Mouse (Mus musculus) 3T3-L1 (cell line): ENCODE measurements at regions not wholly inside any gene's neighbourhood (a gene's known extent, or its start where the extent isn't known, plus 50 kb on each side); places are given as distances from the start of the nearest gene placed in this dataset.

Experiments used
- DNase-seq: peaks from one replicate; pipeline ENCODE4 v3.0.0-alpha.2; 2015; ENCODE audit warnings: low read depth, low spot score

- DNase-seq: no peak
Measured at GRCm38 (mm10) chr2:116942321-116942791, 63.9 kb downstream of the Tmco5 start.

- DNase-seq: no peak
Measured at GRCm38 (mm10) chr2:116948538-116948937, 70.0 kb downstream of the Tmco5 start.

DNA sequence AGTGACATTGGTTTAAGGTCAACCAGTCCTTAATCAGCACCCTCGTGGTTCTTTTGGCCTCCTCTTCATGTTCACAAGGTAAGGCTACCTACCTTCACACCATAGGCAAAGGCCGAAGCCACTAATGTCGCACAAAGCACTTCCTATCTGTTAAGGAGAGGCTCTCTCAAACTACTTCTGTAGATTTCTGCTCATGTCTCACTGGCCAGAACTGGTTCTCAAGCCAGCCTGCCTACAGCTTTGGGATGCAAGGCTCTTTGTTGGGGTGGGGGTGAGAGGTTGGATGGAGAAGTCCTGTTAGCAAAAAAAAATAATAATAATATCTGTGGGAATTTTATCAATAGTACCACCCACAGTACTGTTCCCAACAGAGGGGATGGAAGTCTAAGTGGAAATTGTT is 71.2 kb downstream of the Tmco5 start:
- DNase-seq: no peak

DNA sequence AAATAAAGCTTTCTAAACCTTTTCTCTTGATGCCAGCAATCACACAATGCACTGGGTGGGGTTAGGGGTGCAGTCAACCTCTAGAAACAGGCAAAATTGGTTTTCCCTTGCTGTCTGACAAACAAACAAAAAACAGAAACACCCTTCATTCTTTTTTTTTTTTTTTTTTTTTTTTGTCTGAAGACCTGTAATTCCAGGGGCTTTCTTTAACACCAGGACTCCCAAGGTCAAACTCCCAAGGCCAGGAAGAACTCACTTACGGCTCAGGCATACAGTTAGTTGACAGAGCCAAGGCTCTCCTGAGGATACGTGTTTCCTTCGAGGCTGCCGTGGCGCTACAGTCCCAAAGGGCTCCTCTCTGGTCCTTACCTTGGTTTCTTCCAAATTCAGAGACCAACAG is 71.7 kb downstream of the Tmco5 start:
- no peak for DNase-seq

GRCm38 (mm10) chr2:116951481-116951880 is 73.0 kb downstream of the Tmco5 start:
- no peak for DNase-seq

DNA sequence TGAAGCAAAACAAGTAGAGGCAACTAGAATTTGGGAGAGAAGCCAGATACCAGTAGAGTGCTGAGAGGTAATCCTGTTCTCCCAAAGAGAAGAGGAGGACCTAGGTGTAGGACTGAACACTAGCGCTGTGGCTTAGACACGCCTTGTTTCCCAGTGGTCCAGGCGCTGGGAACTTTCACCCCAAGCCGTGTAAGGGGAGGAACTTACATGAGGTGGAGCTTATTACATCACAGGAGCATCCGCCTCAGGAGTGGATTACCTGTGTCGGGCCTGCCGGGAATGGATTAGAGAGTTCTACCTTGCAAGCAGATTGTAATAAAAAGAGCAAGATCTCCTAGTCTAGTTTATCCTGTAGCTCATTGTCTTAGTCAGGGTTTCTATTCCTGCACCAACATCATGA is 75.8 kb downstream of the Tmco5 start:
- no peak for DNase-seq

- peak; percentile 66 for DNase-seq
Measured at GRCm38 (mm10) chr2:116954896-116955295, 76.4 kb downstream of the Tmco5 start.

- DNase-seq: no peak
Measured at GRCm38 (mm10) chr2:116963116-116963873, 84.8 kb downstream of the Tmco5 start.

DNA sequence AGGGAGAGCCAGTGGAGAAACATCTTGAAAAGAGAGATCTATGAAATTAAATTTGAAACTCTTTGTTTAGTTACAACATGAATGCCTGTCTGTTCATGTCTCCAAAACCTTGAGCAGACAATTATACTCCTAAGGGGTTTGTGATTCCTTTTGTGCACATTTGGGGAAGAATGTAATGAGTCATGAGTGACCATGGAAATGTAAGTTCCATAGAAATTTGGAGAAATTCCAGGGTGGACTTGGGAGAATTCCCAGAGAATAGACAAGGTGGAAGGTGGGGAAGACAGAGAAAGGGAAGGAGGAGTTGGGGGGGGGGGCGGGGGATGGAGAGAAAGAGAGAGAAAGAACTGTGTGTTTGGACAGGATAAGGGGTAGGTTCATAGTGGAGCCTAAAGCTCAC is 87.8 kb downstream of the Tmco5 start:
- DNase-seq: peak; percentile 83

DNA sequence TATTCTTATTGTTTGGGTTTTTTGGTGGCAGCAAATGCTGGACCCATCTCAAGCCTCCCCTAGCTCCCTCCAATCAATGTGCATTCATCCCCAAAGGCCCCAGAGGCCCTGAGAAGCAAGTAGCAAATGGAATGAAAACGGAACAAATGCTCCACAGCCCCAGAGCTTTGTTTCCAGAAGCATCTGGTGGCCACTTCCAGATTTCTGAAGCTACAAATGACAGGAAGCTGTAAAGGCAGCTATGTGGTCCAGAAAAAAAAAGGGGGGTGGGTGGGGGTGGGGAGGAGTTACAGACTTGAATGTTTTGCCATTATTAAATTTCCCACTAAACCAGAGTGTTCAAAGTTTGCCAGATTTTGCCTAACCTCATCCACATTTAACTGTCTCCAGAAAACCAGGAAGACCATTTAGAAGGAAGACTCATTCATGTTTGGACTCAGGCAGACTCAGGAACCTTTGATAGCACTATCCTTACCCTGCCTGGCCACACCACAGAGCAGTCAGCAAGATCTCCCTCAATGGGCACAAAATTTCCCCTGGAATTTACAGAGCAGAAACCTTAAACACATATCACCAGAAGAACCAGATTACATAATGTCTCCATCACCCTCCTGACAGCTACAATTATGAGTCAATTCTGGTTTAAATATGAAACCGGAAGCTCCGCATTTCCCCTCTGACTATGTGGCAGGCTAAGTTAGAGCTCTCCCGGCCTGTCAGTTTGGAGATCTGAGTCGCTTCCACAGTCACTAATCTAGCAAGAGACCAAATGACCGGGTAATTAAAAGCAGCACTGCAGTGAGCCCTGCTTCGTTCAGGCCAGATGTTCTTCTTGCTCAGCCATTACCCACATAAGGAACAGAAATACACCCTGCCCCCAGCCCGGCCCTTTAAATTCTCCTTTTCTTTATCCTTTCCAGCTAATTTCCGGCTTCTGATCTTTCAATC is 93.4 kb downstream of the Tmco5 start:
- peak; percentile 93 for DNase-seq

- peak; percentile 91 for DNase-seq
Measured at GRCm38 (mm10) chr2:116972614-116972985, 94.1 kb downstream of the Tmco5 start.

- no peak for DNase-seq
Measured at GRCm38 (mm10) chr2:116973441-116973840, 95.0 kb downstream of the Tmco5 start.

DNA sequence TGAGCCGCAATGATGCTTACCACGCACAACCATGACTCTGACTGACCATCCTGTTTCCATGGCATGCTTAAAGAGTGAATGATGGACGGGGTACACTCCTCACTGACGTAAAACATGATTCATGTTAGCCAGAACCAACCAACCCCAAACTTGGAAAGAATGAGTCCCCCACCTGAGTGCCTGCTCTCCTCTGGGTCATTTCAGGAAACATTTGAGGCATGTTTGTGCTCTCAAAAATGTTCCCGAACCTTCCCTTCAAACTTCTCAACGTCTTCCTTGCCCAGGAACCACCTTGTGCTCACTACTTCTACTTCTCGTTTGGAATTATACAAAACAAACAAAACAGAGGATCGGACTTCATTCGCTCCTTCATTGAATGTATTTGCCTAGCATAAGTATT is 95.7 kb downstream of the Tmco5 start:
- DNase-seq: no peak

DNA sequence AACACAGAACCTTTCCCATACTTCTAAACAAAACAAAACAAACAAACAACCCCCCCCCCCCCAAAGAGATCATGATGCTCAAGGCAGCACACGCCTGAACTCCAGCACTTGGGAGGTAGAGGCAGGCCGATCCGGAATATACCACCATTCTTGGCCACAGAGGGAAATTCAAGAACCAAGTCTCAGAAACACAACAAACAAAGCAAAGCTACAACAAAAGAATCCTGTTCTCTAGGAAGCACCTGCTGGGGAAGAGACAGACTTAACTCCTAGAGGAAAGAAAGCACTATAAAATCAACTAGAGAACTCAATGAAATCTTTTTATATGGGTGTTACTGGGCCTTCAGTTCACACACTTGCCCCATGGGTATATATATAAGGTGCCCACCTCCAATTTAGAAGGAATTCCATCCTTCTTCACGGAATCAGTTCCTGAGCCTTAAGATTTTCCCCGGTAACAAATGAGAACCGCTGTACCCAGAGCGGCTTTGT is 96.1 kb downstream of the Tmco5 start:
- no peak for DNase-seq

- no peak for DNase-seq
Measured at GRCm38 (mm10) chr2:116975091-116975600, 96.7 kb downstream of the Tmco5 start.

DNA sequence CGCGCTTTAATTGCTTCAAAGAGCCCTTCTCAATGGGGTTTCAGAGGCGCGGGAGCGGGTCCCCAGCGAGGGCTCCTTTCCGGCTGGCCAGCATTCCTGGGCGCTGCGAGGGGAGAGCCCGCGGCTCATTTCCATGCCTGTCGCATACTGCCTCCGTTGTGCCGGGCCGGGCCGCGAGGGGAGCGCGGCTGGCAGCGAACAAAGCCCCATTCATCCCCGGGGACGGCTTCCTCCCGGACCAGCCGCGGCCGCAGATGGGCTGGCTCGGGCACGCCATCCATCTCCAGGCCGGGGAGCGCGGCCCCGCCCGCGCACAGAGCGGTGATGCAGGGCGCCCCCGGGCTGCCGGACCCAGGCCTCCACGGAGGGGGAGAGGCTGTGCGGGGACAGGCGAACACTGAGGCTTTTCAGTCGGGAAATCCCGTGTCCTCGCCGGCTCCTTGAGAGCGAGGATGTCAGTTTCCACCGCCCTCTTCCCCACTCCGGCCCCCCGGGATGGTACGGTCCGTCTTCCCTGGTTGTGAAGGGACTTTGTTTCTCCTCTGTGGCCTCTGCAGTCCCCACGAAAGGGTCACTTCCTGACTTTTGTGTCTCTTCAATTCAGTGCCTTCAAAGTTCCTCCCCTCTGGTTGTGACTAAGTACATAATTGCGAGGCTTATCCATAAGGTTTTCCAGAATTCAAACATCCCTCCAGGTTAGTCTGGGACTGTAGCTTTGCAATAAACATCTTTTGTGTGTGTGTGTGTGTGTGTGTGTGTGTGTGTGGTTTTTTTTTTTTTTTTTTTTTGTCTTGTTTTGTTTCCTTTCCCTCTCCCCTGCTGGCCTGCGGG is 97.3 kb downstream of the Tmco5 start:
- DNase-seq: peak; percentile 83

- DNase-seq: no peak
Measured at GRCm38 (mm10) chr2:116976432-116976750, 97.9 kb downstream of the Tmco5 start.

DNA sequence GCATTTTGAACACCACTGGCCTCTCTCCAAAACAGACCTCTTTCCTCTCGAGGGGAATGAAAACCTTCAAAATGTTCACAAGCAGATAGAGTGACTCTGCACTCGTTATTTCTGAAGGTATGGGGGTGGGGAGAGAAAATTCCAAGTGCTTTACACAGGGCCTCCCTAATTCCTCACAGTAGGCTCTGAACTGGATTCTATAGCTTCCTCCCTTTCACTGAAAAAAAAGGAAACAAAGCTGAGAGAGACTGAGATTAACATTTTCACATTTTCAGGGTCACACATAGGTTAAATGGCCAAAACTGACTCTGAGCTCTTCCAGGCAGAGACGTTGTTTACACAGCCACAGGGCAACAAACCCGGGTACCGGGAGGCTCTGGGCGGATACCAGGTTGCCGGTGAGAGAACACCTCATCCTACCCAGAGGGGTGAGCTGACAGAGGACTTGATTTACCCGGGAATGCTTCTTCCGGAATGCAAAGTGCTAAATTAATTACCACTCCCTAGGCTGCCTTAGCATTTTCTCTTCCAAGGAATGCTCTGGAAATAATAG is 98.5 kb downstream of the Tmco5 start:
- DNase-seq: peak; percentile 53

GRCm38 (mm10) chr2:116977771-116978600 is 99.5 kb downstream of the Tmco5 start:
- no peak for DNase-seq

DNA sequence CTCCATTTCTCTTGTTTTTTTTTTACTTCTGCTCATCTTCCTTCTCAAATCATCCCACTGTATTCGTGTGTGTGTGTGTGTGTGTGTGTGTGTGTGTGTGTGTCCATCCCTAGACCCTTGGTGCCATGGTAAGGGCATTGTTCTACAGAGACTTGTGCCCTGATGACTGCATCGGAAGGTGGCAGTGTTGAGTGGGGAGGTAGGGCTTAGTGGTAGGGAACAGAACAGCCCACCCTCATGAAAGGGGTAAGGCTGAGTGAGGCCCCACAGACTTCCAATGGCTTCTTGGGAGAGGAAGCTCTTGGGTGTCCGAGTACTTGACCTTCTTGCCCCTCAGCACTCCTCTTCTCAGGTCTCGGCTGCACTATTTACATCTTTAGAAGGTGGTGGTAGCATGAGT is 100.3 kb downstream of the Tmco5 start:
- no peak for DNase-seq
